Mouse (Mus musculus): ENCODE data around the gene Olfr462. TPM values are rescaled to one million over a fixed set of nuclear protein-coding genes. Genes with fewer than 3 reads are reported as not detected.
A peak's percentile ranks its signal among the peaks of the same experiment; 100 is the strongest.

Gene Olfr462
- polyA plus RNA-seq, 1 experiment from 2014 or later, result not detected

DNA sequence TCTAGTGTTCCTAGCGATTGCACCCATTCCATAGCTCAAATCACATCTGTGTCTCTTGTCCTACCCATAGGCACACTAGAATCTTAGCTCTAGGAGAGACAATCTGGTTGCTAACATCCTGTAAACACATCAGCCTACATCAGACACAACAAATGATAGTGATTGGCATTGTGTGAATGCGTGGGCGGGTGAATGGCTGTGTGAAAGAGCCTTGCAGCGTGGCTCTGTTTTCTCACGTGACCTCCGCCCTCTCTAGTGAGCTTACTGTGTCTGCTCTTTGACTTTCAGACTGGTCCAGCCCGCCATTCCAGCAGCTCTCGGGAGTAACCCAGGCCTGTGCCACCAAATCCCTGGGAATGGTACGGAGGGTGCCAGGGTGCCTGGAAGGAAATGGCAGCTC lies 31.6 kb downstream of the Olfr462 start:
- WGBS, result 81% methylated on average over 9 of the region's 9 CpGs
- DNase-seq (ENCODE audit: low spot score) (no peak), ATAC-seq (no peak)
- Histone ChIP-seq H3K36me3 (ENCODE audit: control insufficient read depth, insufficient read depth, low read length) (peaks cover 39% of the 10 kb centered on the region), H3K27me3 (replicated peaks; ENCODE audit: control insufficient read depth, insufficient read depth, low read length) (no peaks in the 10 kb centered on the region), H3K27ac (ENCODE audit: low read depth, low read length) (no peak overlapping the region), H3K4me2 (ENCODE audit: low read length) (no peak overlapping the region), H3K9ac (ENCODE audit: low read length) (no peak overlapping the region), H3K9me3 (replicated peaks; ENCODE audit: control insufficient read depth, low read length) (no peaks in the 10 kb centered on the region), H3K4me3 (ENCODE audit: low read depth, low read length) (no peak overlapping the region), H3K4me1 (ENCODE audit: control insufficient read depth, insufficient read depth, low read length) (no peaks in the 10 kb centered on the region)

DNA sequence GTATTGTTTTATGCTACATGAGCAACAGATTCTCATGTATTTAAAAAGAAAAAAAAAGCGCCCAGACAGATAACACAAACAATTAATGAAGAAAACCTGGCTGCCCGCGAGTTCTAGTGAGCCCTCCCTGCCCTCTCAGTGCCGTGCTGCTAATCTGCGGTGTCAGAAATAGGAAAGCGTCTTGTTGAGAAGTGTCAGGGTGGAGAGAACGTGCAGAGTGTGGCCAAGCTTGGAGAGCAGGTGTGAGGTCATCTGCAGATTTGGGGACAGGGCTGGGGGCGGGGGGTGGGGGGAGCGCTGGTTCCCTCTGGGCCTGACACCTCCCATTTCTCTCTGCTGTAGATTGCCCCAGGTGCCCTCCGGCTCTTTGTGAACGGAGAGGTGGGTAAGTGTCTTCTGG lies 32.8 kb downstream of the Olfr462 start:
- no peak overlapping the region for H3K4me2 ChIP-seq (ENCODE audit: low read length)
- no peak overlapping the region for H3K27ac ChIP-seq (ENCODE audit: low read depth, low read length)
- DNase-seq (ENCODE audit: low spot score), result no peak
- no peaks in the 10 kb centered on the region for H3K27me3 ChIP-seq (replicated peaks; ENCODE audit: control insufficient read depth, insufficient read depth, low read length)
- no peak overlapping the region for H3K9ac ChIP-seq (ENCODE audit: low read length)
- no peak for ATAC-seq
- H3K4me3 ChIP-seq (ENCODE audit: low read depth, low read length), result no peak overlapping the region
- 89% methylated on average over 11 of the region's 11 CpGs for WGBS
- H3K4me1 ChIP-seq (ENCODE audit: control insufficient read depth, insufficient read depth, low read length), result no peaks in the 10 kb centered on the region
- H3K36me3 ChIP-seq (ENCODE audit: control insufficient read depth, insufficient read depth, low read length), result peaks cover 40% of the 10 kb centered on the region
- H3K9me3 ChIP-seq (replicated peaks; ENCODE audit: control insufficient read depth, low read length), result no peaks in the 10 kb centered on the region

DNA sequence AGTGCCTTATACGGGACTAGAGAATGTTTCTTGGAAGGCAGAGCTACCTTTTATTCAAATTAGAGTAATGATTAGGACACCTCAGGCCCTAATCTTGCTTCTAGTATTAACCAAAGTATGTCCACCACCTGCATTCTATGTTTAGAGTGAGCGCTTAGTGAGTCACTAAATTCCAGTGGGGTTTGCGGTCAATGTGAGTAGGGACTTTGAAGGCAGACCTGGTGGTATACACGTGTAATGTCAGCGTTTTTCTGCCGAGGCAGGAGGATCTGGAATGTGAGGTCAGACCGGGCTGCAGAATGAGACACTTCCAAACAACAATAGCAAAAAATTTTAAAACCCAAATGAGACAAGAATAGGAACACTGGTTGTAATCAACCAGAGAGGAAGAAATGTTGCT lies 37.5 kb downstream of the Olfr462 start:
- no peak overlapping the region for H3K4me2 ChIP-seq (ENCODE audit: low read length)
- H3K9me3 ChIP-seq (replicated peaks; ENCODE audit: control insufficient read depth, low read length), result no peaks in the 10 kb centered on the region
- H3K9ac ChIP-seq (ENCODE audit: low read length), result no peak overlapping the region
- ATAC-seq (no peak), DNase-seq (ENCODE audit: low spot score) (no peak)
- 94% methylated on average over 7 of the region's 7 CpGs for WGBS
- H3K36me3 ChIP-seq (ENCODE audit: control insufficient read depth, insufficient read depth, low read length), result peaks cover 21% of the 10 kb centered on the region
- H3K27ac ChIP-seq (ENCODE audit: low read depth, low read length), result no peak overlapping the region
- 0 out of 2 replicates have a peak, but pooled peaks cover 3% of the 10 kb centered on the region for H3K4me1 ChIP-seq (ENCODE audit: control insufficient read depth, insufficient read depth, low read length)
- H3K27me3 ChIP-seq (replicated peaks; ENCODE audit: control insufficient read depth, insufficient read depth, low read length), result no peaks in the 10 kb centered on the region
- no peak overlapping the region for H3K4me3 ChIP-seq (ENCODE audit: low read depth, low read length)

DNA sequence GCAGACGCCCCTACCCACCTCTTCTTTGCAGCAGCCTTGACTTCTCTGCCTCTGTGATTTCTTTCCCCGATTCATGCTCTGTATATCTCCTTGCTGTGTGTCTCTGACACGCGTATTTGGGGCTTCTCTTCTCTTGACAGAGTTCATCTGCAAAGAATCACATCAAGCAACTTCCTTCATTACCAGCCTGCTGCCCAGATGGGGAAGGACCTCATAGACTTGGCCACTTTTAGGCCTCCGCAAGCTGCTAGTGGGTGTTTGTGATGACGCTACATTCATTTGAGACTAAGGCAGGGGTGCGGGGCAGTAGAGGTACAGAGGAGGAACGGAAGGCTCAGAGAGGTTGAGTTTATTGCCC lies 38.5 kb downstream of the Olfr462 start:
- peak overlapping the region; percentile 63 for H3K9ac ChIP-seq (ENCODE audit: low read length)
- H3K4me1 ChIP-seq (ENCODE audit: control insufficient read depth, insufficient read depth, low read length), result 0 out of 2 replicates have a peak, but pooled peaks cover 3% of the 10 kb centered on the region
- peak overlapping the region; percentile 48 for H3K4me2 ChIP-seq (ENCODE audit: low read length)
- DNase-seq (ENCODE audit: low spot score), result peak; percentile 4
- peak; percentile 54; the same call in 1 of the 2 replicates for ATAC-seq
- H3K36me3 ChIP-seq (ENCODE audit: control insufficient read depth, insufficient read depth, low read length), result peaks cover 20% of the 10 kb centered on the region
- H3K27ac ChIP-seq (ENCODE audit: low read depth, low read length), result peak overlapping the region; percentile 56; the same call in 1 of the 2 replicates
- 35% methylated on average over 8 of the region's 8 CpGs for WGBS
- no peaks in the 10 kb centered on the region for H3K27me3 ChIP-seq (replicated peaks; ENCODE audit: control insufficient read depth, insufficient read depth, low read length)
- H3K9me3 ChIP-seq (replicated peaks; ENCODE audit: control insufficient read depth, low read length), result no peaks in the 10 kb centered on the region
- H3K4me3 ChIP-seq (ENCODE audit: low read depth, low read length), result peak overlapping the region; percentile 53

DNA sequence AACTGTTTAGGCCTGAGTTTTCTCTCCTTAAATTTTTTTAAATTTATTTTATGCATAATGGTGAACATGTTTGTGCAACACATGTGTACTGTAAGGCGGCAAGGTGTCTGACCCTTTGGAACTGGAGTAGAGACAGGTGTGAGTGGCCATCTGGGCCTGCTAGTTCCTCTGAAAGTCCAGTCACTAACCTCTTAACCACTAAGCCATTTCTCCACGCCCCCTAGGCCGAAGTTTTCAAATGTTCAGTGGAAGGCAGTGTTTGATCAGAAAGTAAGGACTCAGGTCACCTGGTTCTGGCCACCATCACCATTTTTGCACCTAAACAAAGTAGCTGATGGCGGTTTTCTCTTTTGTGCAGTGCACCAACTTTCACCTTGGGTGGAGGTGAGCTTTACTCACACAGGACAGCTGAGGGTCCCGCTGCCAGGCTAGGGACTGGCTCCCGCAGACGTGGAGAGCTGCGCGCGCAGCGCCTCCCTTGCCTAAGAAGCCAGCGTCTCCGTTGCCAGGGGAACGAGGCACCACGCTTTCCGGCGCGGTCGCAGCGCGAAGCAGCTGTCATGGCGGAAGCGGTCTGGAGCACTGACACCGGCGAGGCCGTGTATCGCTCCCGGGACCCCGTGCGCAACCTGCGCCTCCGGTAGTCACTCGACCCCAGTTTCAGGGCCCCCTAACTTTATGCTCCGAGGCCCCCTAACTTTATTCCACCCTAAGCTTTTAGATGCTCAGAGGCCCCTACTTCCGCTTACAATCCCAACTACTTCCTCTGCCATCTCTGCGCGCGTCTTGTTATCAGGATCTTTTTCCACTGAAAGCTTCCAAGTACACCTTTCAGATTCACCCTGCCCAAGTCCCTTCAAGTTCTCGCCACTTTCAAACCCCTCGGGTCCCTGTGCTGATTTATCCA lies 39.1 kb downstream of the Olfr462 start, which contains the start of gene Mks1:
TSS of gene Mks1 (plus strand) at position 526 of the 907 bp plus-strand sequence.
- DNase-seq (ENCODE audit: low spot score) (peak; percentile 98), ATAC-seq (peak; percentile 99)
- H3K9me3 ChIP-seq (replicated peaks; ENCODE audit: control insufficient read depth, low read length), result no peaks in the 10 kb centered on the region
- H3K27me3 ChIP-seq (replicated peaks; ENCODE audit: control insufficient read depth, insufficient read depth, low read length), result no peaks in the 10 kb centered on the region
- H3K4me3 ChIP-seq (ENCODE audit: low read depth, low read length), result peak within 1 kb of the TSS; percentile 53
- peak within 1 kb of the TSS; percentile 48 for H3K4me2 ChIP-seq (ENCODE audit: low read length)
- H3K36me3 ChIP-seq (ENCODE audit: control insufficient read depth, insufficient read depth, low read length), result peaks cover 14% of the 10 kb centered on the region; the same call in 1 of the 2 replicates
- H3K27ac ChIP-seq (ENCODE audit: low read depth, low read length), result peak within 1 kb of the TSS; percentile 56
- H3K9ac ChIP-seq (ENCODE audit: low read length), result peak within 1 kb of the TSS; percentile 63
- 4% methylated on average over 40 of the region's 40 CpGs for WGBS
- H3K4me1 ChIP-seq (ENCODE audit: control insufficient read depth, insufficient read depth, low read length), result 0 out of 2 replicates have a peak, but pooled peaks cover 3% of the 10 kb centered on the region

DNA sequence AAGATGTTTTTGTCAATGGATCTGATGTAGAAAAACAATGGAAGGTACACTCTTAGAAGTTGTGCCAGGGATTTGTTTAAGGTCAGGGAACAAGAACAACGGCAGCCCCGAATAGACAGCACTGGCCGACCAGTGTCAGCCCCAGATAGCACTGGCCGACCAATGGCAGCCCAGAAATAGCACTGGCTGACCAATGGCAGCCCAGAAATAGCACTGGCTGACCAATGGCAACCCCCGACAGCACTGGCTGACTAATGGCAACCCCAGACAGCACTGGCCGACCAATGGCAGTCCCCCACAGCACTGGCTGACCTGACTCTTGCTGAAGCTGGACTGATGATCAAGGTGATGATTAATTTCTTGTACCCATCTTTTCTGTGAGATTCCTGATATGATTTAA lies 44.2 kb downstream of the Olfr462 start:
- H3K9ac ChIP-seq (ENCODE audit: low read length), result no peak overlapping the region
- no peak overlapping the region for H3K27ac ChIP-seq (ENCODE audit: low read depth, low read length)
- 70% methylated on average over 6 of the region's 6 CpGs for WGBS
- no peaks in the 10 kb centered on the region for H3K36me3 ChIP-seq (ENCODE audit: control insufficient read depth, insufficient read depth, low read length)
- H3K4me2 ChIP-seq (ENCODE audit: low read length), result no peak overlapping the region
- DNase-seq (ENCODE audit: low spot score), result peak; percentile 2
- no peaks in the 10 kb centered on the region for H3K9me3 ChIP-seq (replicated peaks; ENCODE audit: control insufficient read depth, low read length)
- no peak for ATAC-seq
- no peaks in the 10 kb centered on the region for H3K27me3 ChIP-seq (replicated peaks; ENCODE audit: control insufficient read depth, insufficient read depth, low read length)
- H3K4me1 ChIP-seq (ENCODE audit: control insufficient read depth, insufficient read depth, low read length), result no peaks in the 10 kb centered on the region
- H3K4me3 ChIP-seq (ENCODE audit: low read depth, low read length), result no peak overlapping the region

DNA sequence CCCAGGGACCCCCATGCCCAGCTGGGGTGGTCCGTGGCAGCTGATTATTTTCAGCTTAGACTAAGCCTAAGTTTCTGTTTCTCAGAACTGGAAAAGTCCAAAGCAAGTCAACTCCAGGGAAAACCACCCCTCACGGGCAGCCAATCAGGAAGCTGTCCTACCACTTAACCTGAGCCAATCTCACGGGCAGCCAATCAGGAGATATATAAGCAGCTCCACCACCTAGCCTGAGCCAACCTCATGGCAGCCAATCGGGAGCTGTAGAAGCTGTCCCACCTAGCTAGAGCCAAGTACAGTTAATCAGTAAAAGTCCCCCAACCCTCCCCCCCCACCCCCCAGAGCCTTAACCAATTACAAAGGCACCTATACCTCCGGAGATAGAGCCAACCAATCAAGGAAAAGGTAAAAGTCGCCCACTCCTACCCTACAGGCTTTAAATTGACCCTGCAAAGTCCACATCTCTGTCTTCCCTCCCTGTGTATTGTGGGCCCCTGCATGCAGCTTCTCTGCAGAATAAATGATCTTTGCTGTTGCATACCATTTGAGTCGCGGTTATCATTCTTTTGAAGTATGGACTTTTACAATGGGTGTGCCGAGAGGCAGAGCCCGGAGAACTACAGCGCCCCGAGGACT lies 45.0 kb downstream of the Olfr462 start:
- WGBS, result 84% methylated on average over 12 of the region's 12 CpGs
- Histone ChIP-seq H3K4me3 (ENCODE audit: low read depth, low read length) (no peak overlapping the region), H3K4me1 (ENCODE audit: control insufficient read depth, insufficient read depth, low read length) (no peaks in the 10 kb centered on the region), H3K9me3 (replicated peaks; ENCODE audit: control insufficient read depth, low read length) (no peaks in the 10 kb centered on the region), H3K9ac (ENCODE audit: low read length) (no peak overlapping the region), H3K27ac (ENCODE audit: low read depth, low read length) (no peak overlapping the region), H3K36me3 (ENCODE audit: control insufficient read depth, insufficient read depth, low read length) (no peaks in the 10 kb centered on the region), H3K27me3 (replicated peaks; ENCODE audit: control insufficient read depth, insufficient read depth, low read length) (no peaks in the 10 kb centered on the region), H3K4me2 (ENCODE audit: low read length) (no peak overlapping the region)
- ATAC-seq, result no peak
- DNase-seq (ENCODE audit: low spot score), result no peak

DNA sequence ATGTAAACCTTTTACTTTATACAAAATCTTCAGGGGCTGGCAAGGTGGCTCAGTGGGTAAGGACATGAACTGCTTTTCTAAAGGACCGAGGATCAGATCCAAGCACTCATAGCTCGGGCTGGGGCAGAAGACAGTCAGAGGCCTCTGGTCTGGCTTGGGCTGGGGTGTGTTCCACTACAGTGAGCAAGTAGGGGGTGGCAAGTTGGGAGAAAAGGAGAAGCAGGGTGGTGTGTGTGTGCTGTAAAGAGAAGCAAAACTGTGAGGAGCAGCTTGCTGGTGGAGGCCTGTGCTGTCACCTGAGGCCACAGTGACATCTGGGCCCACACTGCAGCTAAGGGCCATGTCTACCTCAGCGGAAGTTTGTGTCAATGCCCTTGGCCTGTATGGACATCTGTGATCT lies 50.6 kb downstream of the Olfr462 start:
- no peaks in the 10 kb centered on the region for H3K36me3 ChIP-seq (ENCODE audit: control insufficient read depth, insufficient read depth, low read length)
- H3K27me3 ChIP-seq (replicated peaks; ENCODE audit: control insufficient read depth, insufficient read depth, low read length), result no peaks in the 10 kb centered on the region
- 90% methylated on average over 3 of the region's 3 CpGs for WGBS
- H3K4me3 ChIP-seq (ENCODE audit: low read depth, low read length), result no peak overlapping the region
- ATAC-seq, result no peak
- H3K9ac ChIP-seq (ENCODE audit: low read length), result no peak overlapping the region
- no peak for DNase-seq (ENCODE audit: low spot score)
- no peaks in the 10 kb centered on the region for H3K9me3 ChIP-seq (replicated peaks; ENCODE audit: control insufficient read depth, low read length)
- no peak overlapping the region for H3K27ac ChIP-seq (ENCODE audit: low read depth, low read length)
- H3K4me1 ChIP-seq (ENCODE audit: control insufficient read depth, insufficient read depth, low read length), result no peaks in the 10 kb centered on the region
- no peak overlapping the region for H3K4me2 ChIP-seq (ENCODE audit: low read length)

DNA sequence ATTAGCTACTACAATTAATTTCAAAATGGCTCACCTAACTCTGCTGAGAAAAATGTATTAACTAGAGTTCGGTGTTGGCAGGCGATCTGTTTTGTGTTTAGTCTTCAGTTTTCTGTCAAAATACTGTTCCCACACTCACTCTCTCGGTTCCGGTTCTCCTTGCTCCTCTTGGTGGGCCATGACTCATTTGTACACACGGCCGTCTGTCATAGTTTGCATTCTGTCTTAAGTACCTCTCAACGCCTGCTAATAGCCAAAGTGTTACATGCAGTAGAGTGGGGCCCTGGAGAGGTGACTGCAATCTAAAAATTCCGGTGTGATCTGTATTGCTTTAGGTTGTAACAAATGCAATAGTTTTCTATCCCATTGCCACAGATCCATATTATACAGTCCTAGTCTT lies 51.4 kb downstream of the Olfr462 start:
- no peaks in the 10 kb centered on the region for H3K36me3 ChIP-seq (ENCODE audit: control insufficient read depth, insufficient read depth, low read length)
- no peak overlapping the region for H3K9ac ChIP-seq (ENCODE audit: low read length)
- H3K9me3 ChIP-seq (replicated peaks; ENCODE audit: control insufficient read depth, low read length), result no peaks in the 10 kb centered on the region
- WGBS, result 82% methylated on average over 8 of the region's 8 CpGs
- H3K27me3 ChIP-seq (replicated peaks; ENCODE audit: control insufficient read depth, insufficient read depth, low read length), result no peaks in the 10 kb centered on the region
- H3K4me1 ChIP-seq (ENCODE audit: control insufficient read depth, insufficient read depth, low read length), result no peaks in the 10 kb centered on the region
- ATAC-seq (no peak), DNase-seq (ENCODE audit: low spot score) (no peak)
- no peak overlapping the region for H3K4me2 ChIP-seq (ENCODE audit: low read length)
- no peak overlapping the region for H3K27ac ChIP-seq (ENCODE audit: low read depth, low read length)
- H3K4me3 ChIP-seq (ENCODE audit: low read depth, low read length), result no peak overlapping the region
